Mouse (Mus musculus): ENCODE measurements around the gene Ldb2.

The Ldb2 gene

DNA sequence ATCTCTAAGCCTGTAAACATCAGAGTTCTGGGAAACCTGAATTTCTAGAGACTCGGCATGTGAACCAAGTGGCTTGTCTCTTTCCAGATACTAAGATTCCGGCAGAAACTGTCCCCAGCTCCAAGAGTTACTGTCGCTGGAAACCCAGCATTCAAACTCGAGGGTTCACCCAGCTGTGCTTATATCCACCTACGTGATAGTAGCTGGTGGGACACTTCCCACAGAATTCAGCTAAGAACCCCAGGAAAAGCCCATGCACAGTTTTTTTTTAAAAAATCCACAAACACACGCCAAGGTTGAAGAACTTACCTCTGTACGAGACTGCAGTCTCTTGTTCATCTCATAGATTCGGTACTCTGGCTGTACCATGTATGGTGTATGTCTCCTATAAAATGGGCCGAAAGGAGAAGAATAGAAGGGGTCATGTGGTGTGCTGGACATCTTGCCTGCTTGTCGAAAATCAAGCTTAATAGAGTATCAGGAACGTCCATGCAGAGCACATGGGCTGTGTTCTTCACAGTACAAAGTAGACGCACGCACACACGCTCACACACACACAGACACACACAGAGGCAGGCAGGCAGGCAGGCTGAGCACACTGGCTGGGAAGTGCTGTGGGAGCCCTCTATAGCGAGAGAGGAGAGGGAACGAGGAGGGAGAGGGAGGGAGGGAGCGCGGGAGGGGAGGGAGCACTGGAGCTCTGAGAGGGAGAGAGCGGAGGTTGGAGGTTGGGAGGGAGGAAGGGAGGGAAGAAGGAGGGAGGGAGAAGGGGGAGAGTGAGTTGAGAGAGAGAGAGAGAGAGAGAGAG is at the start of gene Ldb2:
Ldb2 (minus strand) TSS at position 628 of the 808 bp plus-strand sequence.
- peak; percentile 55 for DNase-seq (ENCODE audit: low spot score)

DNA sequence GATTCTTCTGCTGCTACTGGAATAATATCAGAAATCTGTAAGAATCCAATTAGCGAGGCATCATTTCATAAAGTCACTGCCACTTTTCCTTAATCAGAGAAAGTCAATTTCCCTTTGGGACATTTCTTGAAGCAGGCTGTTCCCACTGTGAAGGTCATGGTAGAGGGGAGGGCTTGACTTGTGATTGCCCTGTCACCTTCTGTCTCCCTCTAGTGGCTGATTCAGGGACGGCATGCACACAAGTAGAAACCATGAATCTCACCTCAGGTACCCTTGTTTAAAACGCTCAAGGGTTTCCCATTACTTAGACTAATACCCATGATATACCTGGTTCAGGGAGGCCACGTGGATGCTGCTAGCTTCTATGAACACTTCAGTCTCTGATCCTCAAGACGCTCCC is 31.8 kb upstream of the Ldb2 start:
- DNase-seq (ENCODE audit: low spot score) = no peak

DNA sequence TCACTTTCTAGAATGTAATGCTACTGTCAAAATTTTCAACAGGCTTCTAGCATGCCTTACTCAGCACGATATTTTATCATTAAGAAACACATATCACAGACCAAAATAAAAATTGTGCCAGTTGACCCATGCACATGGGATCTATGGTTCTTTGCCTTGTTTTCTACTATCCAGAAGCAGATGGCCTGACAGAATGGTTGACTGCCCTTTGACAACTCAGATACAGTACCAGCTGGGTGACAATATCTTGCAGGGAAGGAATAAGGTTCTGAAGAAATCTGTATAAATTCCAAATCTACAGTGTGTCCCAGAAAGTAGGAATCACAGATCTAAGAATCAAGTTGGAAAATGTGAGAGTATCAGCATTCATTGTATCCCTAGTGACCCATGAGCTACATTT is 16.0 kb upstream of the Ldb2 start:
- no peak for DNase-seq (ENCODE audit: low spot score)

- DNase-seq (ENCODE audit: low spot score) = no peak
Observed at GRCm38 (mm10) chr5:44805960-44806359, 6.5 kb upstream of the Ldb2 start.

DNA sequence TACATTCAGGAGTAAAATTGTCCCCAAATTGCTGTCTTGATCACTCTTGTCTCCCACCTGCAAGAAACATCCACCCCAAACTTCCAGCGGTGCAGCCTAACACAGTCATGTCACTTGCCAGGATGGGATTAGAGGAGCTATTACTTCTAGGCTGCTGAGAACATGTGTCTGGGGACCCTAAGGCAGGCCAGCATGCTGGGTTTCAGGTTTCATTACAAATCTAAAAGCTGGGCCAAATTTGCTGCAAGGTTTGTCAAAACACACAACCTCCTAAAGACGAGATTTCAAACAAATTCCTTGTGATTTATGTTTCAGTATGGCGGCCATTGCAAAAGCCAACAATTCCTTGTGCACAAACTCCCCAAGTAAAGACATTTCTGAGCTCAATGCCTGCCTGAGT is 1.6 kb upstream of the Ldb2 start:
- no peak for DNase-seq (ENCODE audit: low spot score)

DNA sequence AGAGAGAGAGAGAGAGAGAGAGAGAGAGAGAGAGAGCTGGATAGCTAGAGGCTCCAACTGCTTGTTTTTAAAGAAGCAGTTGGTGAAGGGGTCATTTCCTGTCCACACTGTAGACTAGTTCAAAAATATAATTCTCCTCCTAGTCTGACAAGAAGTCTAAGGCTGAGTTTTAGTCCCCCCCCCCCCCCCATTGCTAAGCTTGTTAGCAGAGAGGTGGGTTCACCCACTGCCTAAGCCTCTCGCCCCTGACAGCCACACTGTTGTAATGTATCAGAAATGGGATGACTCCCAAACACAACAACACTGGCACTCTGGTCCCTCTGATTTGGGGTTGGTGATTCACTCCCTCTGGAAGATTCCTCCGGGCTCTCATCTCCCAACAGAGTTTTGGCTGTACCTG is 381 bp upstream of the Ldb2 start:
- no peak for DNase-seq (ENCODE audit: low spot score)

- no peak for DNase-seq (ENCODE audit: low spot score)
Observed at GRCm38 (mm10) chr5:44798493-44798892, 987 bp downstream of the Ldb2 start.

GRCm38 (mm10) chr5:44798056-44798455 is 1.4 kb downstream of the Ldb2 start:
- no peak for DNase-seq (ENCODE audit: low spot score)

DNA sequence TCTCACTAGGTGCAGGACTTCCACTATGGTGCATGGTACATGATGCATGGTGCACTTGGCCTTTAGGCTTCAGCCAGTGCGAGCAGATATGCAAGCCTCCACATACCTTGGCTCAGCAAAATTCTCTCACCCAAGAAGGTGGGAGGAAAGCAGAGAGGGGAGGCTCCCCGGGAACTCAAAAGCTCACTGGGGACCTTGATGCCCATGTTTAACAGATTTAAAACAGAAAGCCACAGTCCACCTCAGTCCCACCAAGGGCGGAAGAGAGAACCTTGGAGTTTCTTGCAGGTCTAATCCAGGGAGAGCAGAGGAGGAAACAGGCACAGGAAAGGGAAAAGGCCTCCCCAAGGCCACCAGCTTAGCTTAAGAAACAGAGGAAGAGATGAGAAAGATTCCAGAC is 14.9 kb downstream of the Ldb2 start:
- DNase-seq (ENCODE audit: low spot score) = no peak

GRCm38 (mm10) chr5:44779340-44779739 is 20.1 kb downstream of the Ldb2 start:
- DNase-seq (ENCODE audit: low spot score) = no peak

DNA sequence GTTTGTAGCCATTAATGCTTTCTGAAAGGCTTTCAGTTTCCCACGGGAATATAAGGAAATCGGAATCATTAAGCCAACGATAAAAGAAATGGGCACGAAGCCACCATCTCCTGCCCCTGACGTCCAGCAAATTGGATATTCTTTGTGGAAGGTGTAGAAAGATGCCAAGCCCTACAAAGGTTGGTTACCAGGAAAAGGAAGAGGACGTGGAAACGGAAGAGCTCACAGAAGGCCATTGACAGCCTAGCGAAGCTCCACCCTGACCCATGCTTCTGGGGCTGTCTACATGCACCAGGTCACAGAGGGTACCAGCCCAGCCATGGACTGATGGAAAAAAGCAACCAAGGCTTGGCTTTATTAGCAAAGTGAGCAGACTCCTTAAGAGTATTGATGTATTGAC is 31.0 kb downstream of the Ldb2 start:
- no peak for DNase-seq (ENCODE audit: low spot score)

- DNase-seq (ENCODE audit: low spot score) = no peak
Observed at GRCm38 (mm10) chr5:44764911-44765310, 34.6 kb downstream of the Ldb2 start.

GRCm38 (mm10) chr5:44759178-44759577 is 40.3 kb downstream of the Ldb2 start:
- DNase-seq (ENCODE audit: low spot score) = no peak

- DNase-seq (ENCODE audit: low spot score) = no peak
Observed at GRCm38 (mm10) chr5:44754156-44754910, 45.1 kb downstream of the Ldb2 start.

- DNase-seq (ENCODE audit: low spot score) = no peak
Observed at GRCm38 (mm10) chr5:44745706-44746105, 53.8 kb downstream of the Ldb2 start.

DNA sequence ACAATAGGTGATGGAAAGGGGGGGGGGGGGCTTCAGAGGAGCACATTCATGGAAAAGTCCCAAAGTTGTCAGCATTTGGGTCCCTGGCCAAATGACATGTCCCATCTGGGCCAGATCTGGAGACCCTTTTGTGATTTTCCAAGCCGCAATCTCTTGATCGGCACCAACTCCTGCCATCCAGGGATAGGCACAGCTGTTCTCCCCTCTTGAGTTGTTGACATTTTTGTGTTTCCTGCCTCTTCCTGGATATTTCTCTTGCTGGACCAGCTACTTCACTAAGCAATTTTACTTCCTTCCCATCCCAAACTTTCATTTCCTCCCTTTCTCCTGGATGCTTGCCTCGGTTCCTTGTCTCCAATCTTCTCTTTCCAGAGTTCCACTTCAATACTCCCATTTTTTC is 63.1 kb downstream of the Ldb2 start:
- DNase-seq (ENCODE audit: low spot score) = no peak

DNA sequence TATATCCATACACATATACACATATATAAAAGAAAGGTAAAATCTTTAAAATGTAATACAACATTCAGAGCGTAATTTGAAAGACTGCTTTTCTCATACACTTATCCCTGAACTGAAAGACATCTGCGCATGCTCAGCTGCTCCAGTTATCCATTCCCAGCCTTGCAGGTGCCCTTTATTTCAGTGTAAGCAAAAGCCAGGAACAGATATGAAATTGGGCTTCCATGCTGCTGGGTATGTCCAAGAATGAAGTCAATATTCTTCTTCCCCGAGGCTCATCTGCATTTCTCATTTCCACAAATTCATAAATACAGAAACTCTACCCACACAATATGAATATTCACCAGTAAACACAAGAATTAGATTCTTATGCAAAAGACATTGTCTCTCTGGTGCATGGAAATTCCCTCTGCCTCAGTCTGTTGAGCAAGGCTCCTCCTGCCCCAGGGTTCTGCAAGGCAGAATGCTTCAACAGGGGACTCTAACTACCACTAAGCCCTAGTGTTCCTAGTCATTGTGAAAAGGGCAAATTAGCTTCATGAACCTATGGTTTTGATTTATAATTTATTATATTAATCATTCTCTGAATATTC is 65.3 kb downstream of the Ldb2 start:
- DNase-seq (ENCODE audit: low spot score) = no peak

DNA sequence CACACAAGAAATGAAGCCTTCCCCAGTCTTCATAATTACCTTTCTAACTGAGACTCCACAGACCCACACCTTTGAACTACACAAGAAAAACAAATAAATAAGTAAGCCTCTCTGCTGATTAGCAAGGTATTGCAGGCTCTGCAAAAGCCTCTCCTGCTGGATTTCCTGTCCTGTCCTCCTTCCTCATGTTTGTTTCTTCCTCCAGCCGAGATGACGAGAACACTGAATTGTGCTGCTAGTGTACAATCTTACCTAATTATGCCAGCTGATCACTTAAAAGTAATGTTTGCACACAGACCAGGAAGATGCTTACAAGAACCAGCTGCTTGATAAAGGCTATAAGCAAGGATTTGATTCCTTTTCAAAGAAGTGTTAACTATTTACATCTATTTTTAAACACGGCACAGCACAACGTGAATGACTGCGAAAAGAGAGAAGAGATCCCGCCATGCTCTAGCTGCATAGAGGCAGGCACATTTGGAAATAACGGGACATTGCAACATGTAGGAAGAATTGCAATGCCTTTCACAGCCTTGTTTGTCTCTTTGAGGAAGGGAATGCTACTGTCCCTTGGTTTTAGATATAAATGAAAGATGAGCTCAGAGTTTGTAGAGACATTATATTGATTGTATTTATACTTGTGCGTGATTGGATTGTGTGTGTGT is 69.7 kb downstream of the Ldb2 start:
- no peak for DNase-seq (ENCODE audit: low spot score)

- DNase-seq (ENCODE audit: low spot score) = no peak
Observed at GRCm38 (mm10) chr5:44727995-44728394, 71.5 kb downstream of the Ldb2 start.

DNA sequence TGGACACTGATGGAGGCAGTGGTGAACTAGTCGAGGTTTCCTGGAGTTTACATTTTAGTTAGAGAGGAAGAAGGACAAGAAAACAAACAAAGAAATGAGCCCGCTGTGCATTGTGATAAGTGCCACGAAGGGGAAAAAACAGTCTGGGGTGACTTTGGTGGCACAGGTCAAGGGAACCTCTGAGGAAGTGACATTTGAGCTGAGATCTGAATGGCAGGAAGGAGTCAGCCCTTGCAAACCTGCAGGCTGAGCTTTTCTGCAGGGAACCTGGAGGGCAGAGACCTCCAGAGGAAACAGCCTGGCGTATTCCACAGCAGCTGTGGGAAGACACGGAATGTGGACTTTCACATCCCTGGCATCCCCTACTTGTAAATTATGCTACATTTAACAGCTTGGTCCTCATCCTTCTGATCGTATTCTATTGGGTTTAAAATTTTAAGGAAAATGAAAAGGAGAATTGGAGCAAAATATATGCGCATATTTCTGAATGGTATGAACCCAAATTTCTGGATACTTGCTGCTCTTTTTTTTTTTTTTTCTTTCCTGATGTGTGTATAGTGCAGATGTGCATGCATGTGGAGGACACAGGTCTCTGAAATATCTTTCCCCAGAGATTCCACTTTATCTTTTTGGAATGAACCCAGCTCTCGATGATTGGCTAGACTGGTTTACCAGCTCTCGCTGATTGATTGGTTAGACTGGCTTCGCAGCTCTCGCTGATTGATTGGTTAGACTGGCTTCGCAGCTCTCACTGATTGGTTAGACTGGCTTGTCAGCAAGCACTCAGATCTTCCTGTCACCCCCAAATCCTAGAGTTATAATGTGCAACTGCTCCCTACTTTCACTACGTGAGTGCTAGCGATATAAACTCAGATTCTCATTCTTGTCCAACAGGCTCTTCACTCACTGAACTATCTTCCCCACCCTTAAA is 72.7 kb downstream of the Ldb2 start:
- no peak for DNase-seq (ENCODE audit: low spot score)

GRCm38 (mm10) chr5:44725501-44725900 is 74.0 kb downstream of the Ldb2 start:
- no peak for DNase-seq (ENCODE audit: low spot score)
